Mouse (Mus musculus) heart, adult 2 months (tissue): ENCODE results near the gene Frem1.

Source experiments
- CTCF ChIP-seq: fragments of 200-600 bp; IDR thresholded peaks from 2 replicates; pipeline ENCODE4 v1.8.1; 2022; ENCODE audit warnings: antibody characterized with exemption, mild to moderate bottlenecking, moderate library complexity
- POLR2A ChIP-seq: fragments of 200-500 bp; IDR thresholded peaks from 2 replicates; pipeline ENCODE4 v1.6.1; 2011; ENCODE audit warnings: mild to moderate bottlenecking, low read depth, low read length, control low read depth; ENCODE audit not compliant: insufficient read depth

GRCm38 (mm10) chr4:83051634-83052577 is at the start of gene Frem1:
- TF ChIP-seq POLR2A (no peak), CTCF (no peak)
